Mouse (Mus musculus) adrenal gland, postnatal 36 days (tissue): ENCODE measurements around the gene Hsd17b11. TPM values are rescaled to one million over a fixed set of nuclear protein-coding genes. Genes with fewer than 3 reads are reported as not detected.
A peak's percentile ranks its signal among the peaks of the same experiment; 100 is the strongest.
"Not testable (repeated sequence)": the region's sequence is repeated elsewhere in the genome, so short reads cannot be mapped to it uniquely, and the experiment has no call there.

Experiments
- DNase-seq, 2 experiments: peaks; one replicate each; pipeline ENCODE4 v3.0.0; 2021; ENCODE audit warnings: mixed read lengths in 1 of 2
- microRNA-seq: library from miRNA; unstranded; fragments of <30 nt; microRNA quantifications from one replicate; pipeline ENCODE4 v1.2.0, GENCODE M21; 2021
- total RNA-seq, 2 experiments: library from RNA; stranded (reverse); gene quantifications; 2 replicates each; pipeline ENCODE4 v1.2.3; 2021

Gene Hsd17b11
- total RNA-seq, 2 experiments from 2014 or later, result 50.4 to 80.2 TPM

DNA sequence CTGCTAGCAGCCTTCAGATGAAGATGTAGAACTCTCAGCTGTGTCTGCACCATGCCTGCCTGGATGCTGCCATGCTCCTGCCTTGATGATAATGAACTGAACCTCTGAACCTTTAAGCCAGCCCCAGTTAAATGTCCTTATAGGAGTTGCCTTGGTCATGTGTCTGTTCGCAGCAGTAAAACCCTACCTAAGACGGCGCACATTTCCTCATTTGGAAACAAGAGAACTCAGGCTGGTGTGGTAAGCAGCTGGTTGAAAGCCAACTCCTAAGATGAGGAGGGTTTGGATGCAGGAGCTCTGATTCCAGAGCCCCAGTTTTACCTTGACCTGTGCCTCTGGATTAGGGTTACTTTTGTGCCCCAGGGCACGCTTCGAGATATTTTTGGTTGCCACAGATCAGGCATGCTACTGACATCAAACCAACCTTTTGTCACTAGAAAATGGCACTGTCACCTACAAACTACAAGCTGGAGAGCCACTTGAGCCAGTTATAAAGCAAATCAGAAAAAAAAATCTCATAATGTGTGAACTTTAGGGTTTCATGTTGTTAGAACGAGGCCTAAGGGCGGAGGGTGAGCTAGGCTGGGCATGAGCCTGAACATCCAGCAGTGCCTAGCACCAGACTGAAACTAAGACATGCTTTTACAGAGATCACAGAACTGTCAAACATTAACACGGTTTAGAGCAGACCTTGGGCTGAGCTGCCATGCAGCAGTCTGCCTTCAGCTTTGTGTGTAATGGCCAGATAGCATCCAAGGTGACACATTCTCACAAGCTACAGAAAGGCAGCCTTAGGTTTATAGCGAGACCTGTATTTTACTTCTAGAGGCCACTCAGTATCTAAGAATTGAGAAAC is 40.8 kb downstream of the Hsd17b11 start:
- no peak for DNase-seq

DNA sequence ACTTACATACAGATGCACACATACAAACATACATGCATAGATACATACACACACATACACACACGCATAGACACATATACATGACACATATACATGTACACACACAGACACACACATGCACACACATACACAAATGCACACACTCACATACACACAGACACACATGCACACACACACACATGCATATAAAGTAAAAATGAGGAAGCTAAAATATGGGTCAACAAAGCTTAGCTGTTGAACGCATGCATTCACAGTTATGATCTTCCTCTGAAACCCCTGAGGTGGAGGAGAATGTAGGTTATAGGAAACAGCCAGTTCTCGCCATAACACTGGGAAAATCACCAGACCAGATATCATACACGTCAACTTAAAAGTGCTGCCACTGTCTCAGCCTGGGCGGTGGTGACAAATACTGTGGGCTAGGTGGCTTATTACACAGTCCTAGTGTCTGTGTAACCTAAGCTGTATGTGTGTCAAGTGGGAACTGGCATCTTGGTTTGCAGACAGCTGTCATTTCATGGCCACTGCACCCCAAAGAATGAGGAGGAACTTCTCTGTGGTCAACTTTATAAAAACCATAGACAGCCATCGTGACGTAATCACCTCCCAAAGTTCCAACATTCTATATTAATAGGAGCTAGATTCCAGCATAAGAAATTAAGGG is 43.7 kb downstream of the Hsd17b11 start:
- no peak for DNase-seq

DNA sequence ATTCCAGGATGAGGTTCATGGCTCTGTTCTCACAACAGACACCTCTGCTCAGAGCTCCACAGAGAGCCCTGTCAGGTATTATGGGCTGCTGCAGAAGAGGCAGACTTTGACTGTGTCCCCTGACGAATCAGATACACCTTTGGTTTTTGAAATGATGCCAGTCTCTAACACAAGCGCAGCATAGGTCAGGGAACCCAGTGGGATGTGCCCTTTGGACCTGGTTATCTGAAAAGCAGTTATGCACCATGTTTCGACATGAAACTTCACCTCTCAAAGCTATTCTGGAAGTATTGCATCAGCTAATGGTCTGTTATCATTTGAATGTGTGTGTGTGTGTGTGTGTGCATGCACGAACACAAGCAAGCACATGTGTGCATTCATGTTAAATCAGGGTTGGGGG is 44.4 kb downstream of the Hsd17b11 start, which contains the start of gene Hsd17b13:
Hsd17b13 (minus strand) TSS at position 114 of the 400 bp plus-strand sequence.
- no peak for DNase-seq

- no peak for DNase-seq
These were observed 46.0 kb downstream of the Hsd17b11 start for GRCm38 (mm10) chr5:103975736-103976135.

GRCm38 (mm10) chr5:103972801-103973200 is 48.9 kb downstream of the Hsd17b11 start:
- no peak for DNase-seq

GRCm38 (mm10) chr5:103972379-103972778 is 49.3 kb downstream of the Hsd17b11 start:
- no peak for DNase-seq

GRCm38 (mm10) chr5:103971051-103971450 is 50.7 kb downstream of the Hsd17b11 start:
- no peak for DNase-seq

DNA sequence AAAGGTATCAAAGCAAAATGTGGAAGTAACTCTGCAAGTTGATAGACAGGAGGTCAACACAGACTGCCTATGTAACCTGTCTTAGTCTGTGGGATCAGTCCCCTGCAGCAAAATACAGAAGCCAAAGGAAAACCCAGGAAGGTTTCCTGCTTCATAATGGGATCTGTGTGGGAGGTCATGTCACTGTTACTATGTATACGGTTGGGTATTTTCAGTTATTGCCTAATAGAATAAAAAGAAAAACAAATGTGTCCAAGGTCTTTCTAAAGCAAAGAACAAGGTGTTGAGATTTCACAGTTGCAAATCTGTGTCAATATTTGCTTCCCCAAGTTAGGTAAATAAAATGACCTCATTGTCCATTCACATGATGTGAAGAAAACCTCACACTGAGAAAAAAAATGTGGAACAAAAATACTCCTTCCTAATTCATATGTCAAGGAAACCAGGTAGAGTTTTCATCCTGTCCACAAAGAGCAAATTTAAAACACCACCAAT is 58.7 kb downstream of the Hsd17b11 start:
- DNase-seq, result no peak

DNA sequence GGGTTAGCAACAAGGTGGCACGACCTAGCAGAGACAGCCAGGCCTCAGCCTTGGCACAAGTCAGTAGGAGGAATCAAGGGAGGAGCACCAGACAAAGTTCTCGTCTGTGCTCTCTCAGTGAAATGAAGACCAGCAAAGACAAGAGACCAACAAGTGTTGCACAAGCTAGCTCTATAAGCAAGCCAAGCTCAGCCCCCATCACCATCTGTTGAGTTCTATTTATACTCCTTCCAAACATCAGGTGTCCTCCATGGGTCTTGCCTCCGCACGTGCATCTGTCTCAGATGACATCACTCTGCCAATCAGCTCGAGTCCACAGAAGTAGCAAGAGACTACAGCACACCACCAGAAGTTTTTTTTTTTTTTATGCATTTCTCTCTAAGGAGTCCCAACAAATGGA is 67.1 kb downstream of the Hsd17b11 start:
- no peak for DNase-seq

GRCm38 (mm10) chr5:103953135-103954083 is 68.3 kb downstream of the Hsd17b11 start:
- DNase-seq, result peak in 1 of 2 experiments; percentile 33

DNA sequence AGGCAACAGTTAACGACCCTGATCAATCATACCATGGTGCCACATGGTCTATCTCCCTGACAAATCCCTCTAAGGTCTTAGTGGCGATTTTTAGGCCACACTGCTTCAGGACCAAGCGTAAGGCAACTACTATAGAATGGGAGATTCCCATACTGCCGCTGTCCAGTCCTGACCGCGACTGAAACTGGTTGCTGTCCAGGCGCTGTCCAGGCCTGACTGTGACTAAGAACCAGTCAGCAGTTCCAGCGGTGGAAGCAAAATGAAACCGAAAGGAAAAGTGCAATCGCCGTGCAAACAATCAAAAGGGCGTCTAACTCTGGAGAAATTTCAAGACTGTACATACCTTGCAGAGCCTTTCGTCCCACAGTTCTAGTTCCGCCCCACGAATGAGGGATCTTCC is 71.6 kb downstream of the Hsd17b11 start:
- not testable (repeated sequence) for DNase-seq

DNA sequence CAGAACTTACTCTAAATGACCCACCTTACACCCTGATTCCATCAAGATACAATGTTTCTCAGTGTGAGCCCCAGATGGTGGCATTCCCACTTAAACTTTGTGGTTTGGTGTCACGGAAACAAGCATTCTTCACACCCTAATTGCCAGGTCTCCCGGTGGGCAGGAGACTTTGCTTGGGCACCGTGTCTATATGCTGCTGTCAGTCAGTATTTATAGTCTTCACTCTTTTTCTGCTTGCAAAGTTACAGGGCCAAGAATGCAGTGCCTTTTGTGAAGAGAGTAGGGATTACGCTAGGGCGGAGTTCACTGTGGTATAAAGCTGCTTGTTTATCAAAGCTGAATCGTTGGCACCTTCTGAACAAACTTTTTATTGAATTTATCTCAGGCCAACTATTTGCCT is 78.5 kb downstream of the Hsd17b11 start:
- DNase-seq, result no peak

- no peak for DNase-seq
These were observed 81.9 kb downstream of the Hsd17b11 start for GRCm38 (mm10) chr5:103939856-103940255.

Small RNAs within 50 kb of the gene (microRNA-seq; reads per million reads assigned to microRNA genes)
- gene Mir5619, result not detected

Other genes starting within 250 kb of the Hsd17b11 start
- gene Klhl8, start 110.7 kb downstream of the Hsd17b11 start, total RNA-seq, result 10 to 100 TPM; 19.7 to 20.5 TPM
- under 1 TPM in 1 of 2 experiments, not detected in 1; 0.20 TPM for gene Hsd17b13, start 44.5 kb downstream of the Hsd17b11 start, total RNA-seq
- gene Nudt9, start 24.4 kb upstream of the Hsd17b11 start, total RNA-seq, result 10 to 100 TPM; 58.6 to 67.5 TPM
- not detected for gene Gm17660, start 55.7 kb upstream of the Hsd17b11 start, total RNA-seq
- gene Sparcl1, start 91.8 kb upstream of the Hsd17b11 start, total RNA-seq, result 10 to 100 TPM; 24.9 to 34.7 TPM
- not detected for gene Dspp, start 148.8 kb upstream of the Hsd17b11 start, total RNA-seq
- gene Dmp1, start 180.7 kb upstream of the Hsd17b11 start, total RNA-seq, result not detected